Mouse (Mus musculus) neural tube, embryonic 10.5 days (tissue): ENCODE measurements around the gene Chac1.
A peak's percentile ranks its signal among the peaks of the same experiment; 100 is the strongest.

ENCODE experiments used
- DNase-seq: peaks from one replicate; pipeline ENCODE4 v3.0.0-alpha.2; 2017; ENCODE audit warnings: low spot score; ENCODE audit errors: extremely low spot score

Chac1 gene

DNA sequence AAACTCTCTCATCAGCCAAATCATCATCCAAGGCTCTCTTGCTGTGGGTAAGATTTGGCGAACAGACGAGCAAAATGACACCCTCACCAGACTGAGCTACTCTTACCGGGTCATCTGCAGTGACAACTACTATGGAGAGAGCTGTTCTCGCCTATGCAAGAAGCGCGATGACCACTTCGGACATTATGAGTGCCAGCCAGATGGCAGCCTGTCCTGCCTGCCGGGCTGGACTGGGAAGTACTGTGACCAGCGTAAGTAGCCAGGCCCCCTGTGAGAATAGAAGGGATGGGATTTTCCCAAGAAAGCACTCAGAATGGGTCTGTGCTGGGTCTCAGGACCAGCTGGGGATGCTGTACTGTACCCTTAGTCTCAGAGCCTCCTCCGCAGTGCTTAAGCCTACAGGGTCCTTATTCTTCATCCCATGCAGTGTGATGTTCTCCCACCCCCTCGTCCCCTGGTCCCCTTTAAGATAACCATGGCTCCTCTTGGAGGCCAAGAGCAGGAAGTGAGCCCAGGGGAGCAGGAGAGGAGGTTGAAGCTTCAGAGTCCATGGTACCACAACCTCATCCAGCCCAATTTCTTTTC lies 23.0 kb upstream of the Chac1 start:
- no peak for DNase-seq

DNA sequence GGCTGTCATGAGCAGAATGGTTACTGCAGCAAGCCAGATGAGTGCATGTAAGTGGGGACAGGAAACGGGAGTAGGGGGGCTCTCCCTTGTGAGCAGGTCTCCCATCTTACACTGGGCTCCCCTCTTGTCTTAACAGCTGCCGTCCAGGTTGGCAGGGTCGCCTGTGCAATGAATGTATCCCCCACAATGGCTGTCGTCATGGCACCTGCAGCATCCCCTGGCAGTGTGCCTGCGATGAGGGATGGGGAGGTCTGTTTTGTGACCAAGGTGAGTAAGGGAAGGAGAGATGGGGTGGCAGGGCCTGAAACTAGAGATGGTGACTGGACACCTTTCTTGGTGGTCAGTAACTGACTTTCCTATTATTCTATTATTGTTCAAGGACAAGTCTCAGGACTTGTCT lies 22.5 kb upstream of the Chac1 start:
- no peak for DNase-seq

GRCm38 (mm10) chr2:119329123-119329817 lies 21.8 kb upstream of the Chac1 start:
- no peak for DNase-seq

DNA sequence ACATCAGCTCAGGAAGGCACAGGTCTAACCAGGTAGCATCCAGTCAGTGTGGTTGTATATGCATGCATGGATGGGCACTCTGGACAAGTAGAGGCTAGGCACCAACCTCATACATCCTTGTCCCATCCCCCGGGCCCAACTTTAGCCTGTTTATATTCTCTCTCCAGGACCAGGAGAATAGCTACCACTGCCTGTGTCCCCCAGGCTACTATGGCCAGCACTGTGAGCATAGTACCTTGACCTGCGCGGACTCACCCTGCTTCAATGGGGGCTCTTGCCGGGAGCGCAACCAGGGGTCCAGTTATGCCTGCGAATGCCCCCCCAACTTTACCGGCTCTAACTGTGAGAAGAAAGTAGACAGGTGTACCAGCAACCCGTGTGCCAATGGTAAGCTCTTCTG lies 20.2 kb upstream of the Chac1 start:
- no peak for DNase-seq

DNA sequence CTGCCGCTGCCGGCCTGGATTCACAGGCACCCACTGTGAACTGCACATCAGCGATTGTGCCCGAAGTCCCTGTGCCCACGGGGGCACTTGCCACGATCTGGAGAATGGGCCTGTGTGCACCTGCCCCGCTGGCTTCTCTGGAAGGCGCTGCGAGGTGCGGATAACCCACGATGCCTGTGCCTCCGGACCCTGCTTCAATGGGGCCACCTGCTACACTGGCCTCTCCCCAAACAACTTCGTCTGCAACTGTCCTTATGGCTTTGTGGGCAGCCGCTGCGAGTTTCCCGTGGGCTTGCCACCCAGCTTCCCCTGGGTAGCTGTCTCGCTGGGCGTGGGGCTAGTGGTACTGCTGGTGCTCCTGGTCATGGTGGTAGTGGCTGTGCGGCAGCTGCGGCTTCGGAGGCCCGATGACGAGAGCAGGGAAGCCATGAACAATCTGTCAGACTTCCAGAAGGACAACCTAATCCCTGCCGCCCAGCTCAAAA lies 18.8 kb upstream of the Chac1 start:
- DNase-seq = no peak

DNA sequence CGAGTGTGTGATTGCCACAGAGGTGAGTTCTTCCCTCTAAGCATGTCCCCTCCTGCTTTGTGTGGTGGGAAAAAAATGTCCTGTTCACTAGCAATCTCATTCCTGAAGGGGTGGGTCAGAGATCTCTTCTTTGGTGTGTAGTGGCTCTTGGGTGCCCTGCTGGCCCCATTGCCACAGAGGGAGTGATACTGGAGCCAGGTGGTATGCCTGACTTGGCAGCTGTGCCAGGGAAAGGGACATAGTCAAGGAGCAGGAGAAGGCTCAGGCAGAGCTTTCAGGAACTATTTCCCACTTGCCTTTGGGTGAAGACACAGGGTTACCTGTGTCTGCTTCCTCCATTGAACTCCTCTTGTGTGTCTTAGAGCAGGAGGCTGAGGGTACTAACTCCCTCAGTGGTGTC lies 16.9 kb upstream of the Chac1 start:
- DNase-seq = no peak

DNA sequence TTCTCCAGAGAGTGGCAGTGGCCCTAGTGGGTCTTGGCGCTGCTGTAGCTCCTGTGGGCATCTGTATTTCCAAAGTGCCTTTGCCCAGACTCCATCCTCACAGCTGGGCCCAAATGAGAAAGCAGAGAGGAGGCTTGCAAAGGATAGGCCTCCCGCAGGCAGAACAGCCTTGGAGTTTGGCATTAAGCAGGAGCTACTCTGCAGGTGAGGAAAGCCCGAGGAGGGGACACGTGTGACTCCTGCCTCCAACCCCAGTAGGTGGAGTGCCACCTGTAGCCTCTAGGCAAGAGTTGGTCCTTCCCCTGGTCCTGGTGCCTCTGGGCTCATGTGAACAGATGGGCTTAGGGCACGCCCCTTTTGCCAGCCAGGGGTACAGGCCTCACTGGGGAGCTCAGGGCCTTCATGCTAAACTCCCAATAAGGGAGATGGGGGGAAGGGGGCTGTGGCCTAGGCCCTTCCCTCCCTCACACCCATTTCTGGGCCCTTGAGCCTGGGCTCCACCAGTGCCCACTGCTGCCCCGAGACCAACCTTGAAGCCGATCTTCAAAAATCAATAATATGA lies 16.0 kb upstream of the Chac1 start:
- no peak for DNase-seq

GRCm38 (mm10) chr2:119335535-119335934 lies 15.5 kb upstream of the Chac1 start:
- no peak for DNase-seq

- no peak for DNase-seq
Measured at GRCm38 (mm10) chr2:119336002-119336401, 15.0 kb upstream of the Chac1 start.

DNA sequence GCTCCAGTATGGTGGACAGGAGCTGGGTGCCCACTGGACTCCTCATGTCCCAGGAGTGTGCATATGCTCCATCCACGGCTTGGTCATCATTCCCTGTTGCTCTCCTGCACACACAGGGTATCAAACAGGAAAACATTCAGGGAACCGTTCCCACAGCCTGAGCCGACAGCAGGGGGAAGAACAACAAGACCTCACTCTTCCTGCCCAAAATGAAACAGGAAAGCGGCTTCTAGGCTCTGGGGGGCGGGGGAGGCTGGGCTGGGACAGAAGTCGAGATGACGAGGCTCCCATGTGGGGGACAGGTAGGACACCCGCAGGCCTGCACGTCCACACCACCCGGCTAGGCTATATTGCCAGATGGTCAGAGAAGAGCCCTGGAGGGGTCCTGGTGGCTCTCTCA lies 14.6 kb upstream of the Chac1 start:
- DNase-seq = no peak

GRCm38 (mm10) chr2:119337425-119338265 lies 13.4 kb upstream of the Chac1 start:
- DNase-seq = peak; percentile 94

- no peak for DNase-seq
Measured at GRCm38 (mm10) chr2:119344537-119345138, 6.4 kb upstream of the Chac1 start.

DNA sequence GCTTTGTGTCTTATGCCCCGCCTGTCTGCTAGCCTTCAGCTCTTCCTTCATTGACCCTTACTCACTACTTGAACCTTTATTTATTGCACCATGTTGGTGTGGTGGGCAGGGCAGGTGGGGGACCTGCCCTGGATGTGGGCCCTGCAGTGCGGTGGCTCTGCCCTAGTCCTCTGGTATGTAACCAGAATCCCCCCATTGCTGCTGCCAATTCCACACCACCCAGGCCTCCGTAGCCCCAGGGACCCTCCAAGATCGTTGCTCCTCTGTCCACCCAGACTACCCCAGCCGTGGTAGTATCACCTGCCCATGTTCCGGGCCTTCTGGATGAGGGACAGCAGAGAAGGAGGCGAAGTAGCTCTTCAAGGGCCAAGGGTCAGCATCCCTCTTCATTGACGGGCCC lies 2.7 kb downstream of the Chac1 start:
- DNase-seq = no peak

- no peak for DNase-seq
Measured at GRCm38 (mm10) chr2:119355089-119355488, 4.1 kb downstream of the Chac1 start.

DNA sequence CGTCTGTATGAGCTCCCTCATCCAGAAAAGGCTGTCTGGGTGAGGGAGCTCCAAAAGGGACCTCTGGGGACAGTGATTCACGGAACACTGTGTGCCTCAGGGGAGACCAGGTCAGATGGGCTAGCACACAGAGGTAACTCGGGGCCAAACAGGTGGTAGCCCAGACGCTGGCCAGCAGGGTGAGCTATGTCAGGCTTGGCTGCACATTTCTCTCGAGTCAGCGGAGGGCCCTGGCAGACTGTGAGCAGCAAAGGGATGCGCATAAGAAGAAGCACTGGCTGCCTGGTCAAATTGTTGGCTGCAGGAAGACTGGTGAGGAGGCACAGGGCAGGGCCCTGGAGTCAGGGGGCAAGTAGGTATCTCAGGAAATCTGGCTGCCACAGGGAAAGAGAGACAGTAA lies 4.6 kb downstream of the Chac1 start:
- no peak for DNase-seq

DNA sequence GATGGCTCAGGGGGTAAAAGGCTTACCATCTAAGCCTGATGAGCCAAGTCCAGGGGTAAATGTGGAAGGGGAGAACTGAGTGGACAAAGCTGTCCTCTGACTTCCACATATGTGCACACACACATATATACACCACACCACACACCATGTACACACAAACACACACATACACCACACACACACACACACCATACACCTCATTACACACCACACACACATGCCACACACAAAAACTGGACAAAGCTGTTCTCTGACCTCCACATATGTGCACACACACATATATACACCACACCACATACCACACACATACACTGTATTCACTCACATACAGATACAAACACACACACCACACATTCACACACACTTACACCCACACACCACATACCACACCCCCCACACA lies 5.3 kb downstream of the Chac1 start:
- no peak for DNase-seq

DNA sequence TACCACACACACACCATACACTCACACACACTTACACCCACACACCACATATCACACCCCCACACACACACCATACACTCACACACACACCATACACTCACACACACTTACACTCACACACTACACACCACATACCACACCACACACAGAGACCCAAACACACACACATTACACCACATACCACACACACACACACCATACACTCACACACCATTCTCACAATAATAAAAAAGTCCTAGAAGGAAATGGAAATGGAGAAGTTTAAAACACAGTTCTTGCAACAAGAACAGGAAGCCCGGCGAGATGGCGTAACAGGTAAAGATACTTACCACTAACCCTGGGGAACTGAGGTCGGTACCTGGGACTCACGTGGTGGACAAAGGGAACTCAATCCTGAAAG lies 5.8 kb downstream of the Chac1 start:
- DNase-seq = no peak

- no peak for DNase-seq
Measured at GRCm38 (mm10) chr2:119358249-119358648, 7.2 kb downstream of the Chac1 start.

GRCm38 (mm10) chr2:119359721-119360291 lies 8.8 kb downstream of the Chac1 start:
- no peak for DNase-seq

DNA sequence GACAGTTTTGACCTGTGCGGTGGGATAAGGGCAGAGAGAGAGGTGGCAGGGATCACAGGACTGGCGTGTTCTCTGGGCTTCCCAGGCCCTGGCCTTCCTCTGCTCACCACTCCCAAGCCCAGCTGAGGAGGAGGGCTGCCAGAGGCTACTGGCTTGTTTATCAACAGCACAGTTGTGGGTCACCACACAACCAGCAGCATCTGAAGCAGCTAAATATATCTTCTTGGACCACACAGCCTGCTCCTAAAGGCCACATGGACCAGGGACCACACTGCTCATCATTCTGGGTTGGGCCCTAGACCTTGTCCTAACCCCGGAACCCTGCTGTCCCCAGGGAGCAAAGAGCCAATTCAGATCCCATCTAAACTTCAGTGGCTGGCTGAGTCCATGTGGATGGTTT lies 13.9 kb downstream of the Chac1 start:
- DNase-seq = no peak

- DNase-seq = no peak
Measured at GRCm38 (mm10) chr2:119367346-119367745, 16.3 kb downstream of the Chac1 start.
